Mouse (Mus musculus) neural tube, embryonic 11.5 days (tissue): ENCODE measurements around the gene Exoc1. TPM values are rescaled to one million over a fixed set of nuclear protein-coding genes. Genes with fewer than 3 reads are reported as not detected.
A peak's percentile ranks its signal among the peaks of the same experiment; 100 is the strongest.

ENCODE experiments used
- ATAC-seq: fragments of 200-750 bp; cut with Nextera tagmentation; 2 replicates; pipeline ENCODE4 v1.8.0; 2017; ENCODE audit warnings: moderate number of reproducible peaks, mild to moderate bottlenecking, moderate TSS enrichment, moderate library complexity; ENCODE audit not compliant: insufficient read depth, low FRiP score, low TSS enrichment
- DNase-seq: peaks from one replicate; pipeline ENCODE4 v3.0.0-alpha.2; 2015; ENCODE audit warnings: low spot score
- H3K27ac ChIP-seq: fragments of 300-500 bp; sonication (generic); 2 replicates; pipeline ENCODE4 v1.5.1; 2014; ENCODE audit warnings: low read depth, mild to moderate bottlenecking, low read length
- H3K27me3 ChIP-seq: fragments of 300-500 bp; sonication (generic); 2 replicates; pipeline ENCODE4 v1.6.1; 2014; ENCODE audit warnings: mild to moderate bottlenecking, low read length, mixed read lengths; ENCODE audit not compliant: control insufficient read depth, insufficient read depth
- H3K36me3 ChIP-seq: fragments of 300-500 bp; sonication (generic); 2 replicates; pipeline ENCODE4 v1.6.1; 2014; ENCODE audit warnings: mild to moderate bottlenecking, low read length, moderate library complexity, mixed read lengths; ENCODE audit not compliant: control insufficient read depth, insufficient read depth
- H3K4me1 ChIP-seq: fragments of 300-500 bp; sonication (generic); 2 replicates; pipeline ENCODE4 v1.6.1; 2014; ENCODE audit warnings: low read length, mixed read lengths; ENCODE audit not compliant: control insufficient read depth, insufficient read depth
- H3K4me2 ChIP-seq: fragments of 300-500 bp; sonication (generic); 2 replicates; pipeline ENCODE4 v1.6.1; 2014; ENCODE audit warnings: low read depth, mild to moderate bottlenecking, moderate library complexity
- H3K4me3 ChIP-seq: fragments of 300-500 bp; sonication (generic); 2 replicates; pipeline ENCODE4 v1.5.1; 2014; ENCODE audit warnings: low read depth, low read length
- H3K9ac ChIP-seq: fragments of 300-500 bp; sonication (generic); 2 replicates; pipeline ENCODE4 v1.6.1; 2014; ENCODE audit warnings: mild to moderate bottlenecking, low read length
- H3K9me3 ChIP-seq: fragments of 300-500 bp; sonication (generic); 2 replicates; pipeline ENCODE4 v1.6.1; 2016; ENCODE audit warnings: low read length; ENCODE audit not compliant: control insufficient read depth
- WGBS: fragments of 180-500 bp; shearing (Covaris S2); extraction: QIAGEN DNeasy Blood & Tissue Kit; methylation state at CpG from one replicate; pipeline ENCODE4 v1.1.7; 2014; 5-methylcytosine and 5-hydroxymethylcytosine counted together
- polyA plus RNA-seq: library from polyadenylated mRNA; unstranded; fragments of >200 nt; fragmentation: Nextera tagmentation; extraction: Ambion mirVana; gene quantifications from 2 replicates; pipeline ENCODE4 v1.2.1, GENCODE M21; 2014

The Exoc1 gene
- polyA plus RNA-seq: 51.2 and 54.6 TPM in 2 replicates

DNA sequence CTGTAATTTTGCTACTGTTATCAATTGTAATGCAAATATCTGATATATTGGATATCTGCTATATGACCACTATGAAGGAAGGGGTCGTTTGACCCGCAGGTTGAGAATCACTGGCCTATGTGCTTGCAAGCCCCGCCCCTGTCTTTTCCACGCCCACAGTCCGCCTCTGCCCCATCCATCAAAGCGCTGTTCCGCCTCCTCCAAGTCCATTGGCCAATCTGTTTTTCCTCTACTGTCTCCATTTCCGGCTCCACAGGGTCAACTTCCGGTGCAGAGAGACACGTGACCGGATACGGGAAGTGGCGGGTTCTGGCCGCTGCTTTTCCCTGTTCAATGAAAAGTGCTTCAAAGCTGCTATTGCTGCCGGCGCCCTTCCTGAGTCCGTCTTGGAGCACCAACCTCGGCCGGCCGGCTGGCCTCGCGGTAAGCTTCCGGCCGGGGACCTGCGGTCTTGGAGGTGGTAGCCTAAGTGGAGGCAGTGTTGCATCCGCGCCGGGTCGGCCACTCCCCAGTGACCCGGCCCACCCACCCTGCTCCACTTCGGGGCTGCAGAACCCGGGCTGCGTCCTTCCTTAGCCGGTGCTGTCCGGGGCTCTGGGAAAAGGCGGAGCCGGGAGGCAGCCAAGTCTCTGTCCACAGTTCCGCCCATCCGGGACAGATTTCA, at the start of gene Exoc1:
TSS of gene Exoc1 (plus strand) at position 272 of the 664 bp plus-strand sequence.
- H3K27me3 ChIP-seq: no peaks in the 10 kb centered on the region
- H3K4me3 ChIP-seq: peak within 1 kb of the TSS; percentile 95
- H3K9me3 ChIP-seq: no peaks in the 10 kb centered on the region
- peaks cover 6% of the 10 kb centered on the region; the same call in 1 of the 2 replicates for H3K4me1 ChIP-seq
- H3K36me3 ChIP-seq: no peaks in the 10 kb centered on the region
- peak; percentile 93 for DNase-seq
- WGBS: under 1% methylated on average over 39 of the region's 39 CpGs
- ATAC-seq: peak; percentile 100
- peak within 1 kb of the TSS; percentile 46; the same call in 1 of the 2 replicates for H3K27ac ChIP-seq
- peak within 1 kb of the TSS; percentile 81 for H3K9ac ChIP-seq
- peak within 1 kb of the TSS; percentile 89 for H3K4me2 ChIP-seq

DNA sequence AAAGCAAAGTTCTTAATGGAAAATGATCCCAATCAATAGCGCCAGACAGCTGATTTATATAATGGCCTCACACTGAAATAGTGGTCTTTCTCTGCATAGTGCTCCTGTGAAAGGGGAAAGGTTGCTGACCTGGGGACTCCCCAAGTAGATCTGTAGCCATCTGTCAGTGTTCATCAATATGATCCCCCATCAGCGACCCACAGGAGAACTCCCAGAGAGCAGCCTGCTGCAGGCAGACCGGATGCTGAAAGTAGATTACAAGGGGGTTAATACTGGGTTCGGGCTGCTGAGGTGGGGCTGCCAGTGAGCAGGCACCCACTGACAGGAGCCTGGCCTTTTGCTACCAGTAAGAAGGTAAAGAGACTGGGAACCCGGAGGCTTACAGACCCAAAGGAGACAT, 45.3 kb upstream of the Exoc1 start, which contains the start of gene Gm7271:
TSS of gene Gm7271 (plus strand) at position 230 of the 400 bp plus-strand sequence.
- Histone ChIP-seq H3K4me2 (no peak within 1 kb of the TSS), H3K27me3 (no peaks in the 10 kb centered on the region), H3K36me3 (no peaks in the 10 kb centered on the region), H3K9ac (no peak within 1 kb of the TSS), H3K4me3 (no peak within 1 kb of the TSS), H3K9me3 (no peaks in the 10 kb centered on the region), H3K27ac (no peak within 1 kb of the TSS), H3K4me1 (no peaks in the 10 kb centered on the region)
- 48% methylated on average over 5 of the region's 5 CpGs for WGBS
- ATAC-seq (no peak), DNase-seq (peak; percentile 11)

- DNase-seq (no peak), ATAC-seq (no peak)
- H3K27me3 ChIP-seq: no peaks in the 10 kb centered on the region
- H3K27ac ChIP-seq: no peak overlapping the region
- H3K36me3 ChIP-seq: no peaks in the 10 kb centered on the region
- WGBS: 77% methylated on average over 13 of the region's 13 CpGs
- H3K4me2 ChIP-seq: no peak overlapping the region
- no peak overlapping the region for H3K4me3 ChIP-seq
- no peaks in the 10 kb centered on the region for H3K9me3 ChIP-seq
- H3K9ac ChIP-seq: no peak overlapping the region
- H3K4me1 ChIP-seq: no peaks in the 10 kb centered on the region
Observed at GRCm38 (mm10) chr5:76495126-76495525, 34.0 kb upstream of the Exoc1 start.

DNA sequence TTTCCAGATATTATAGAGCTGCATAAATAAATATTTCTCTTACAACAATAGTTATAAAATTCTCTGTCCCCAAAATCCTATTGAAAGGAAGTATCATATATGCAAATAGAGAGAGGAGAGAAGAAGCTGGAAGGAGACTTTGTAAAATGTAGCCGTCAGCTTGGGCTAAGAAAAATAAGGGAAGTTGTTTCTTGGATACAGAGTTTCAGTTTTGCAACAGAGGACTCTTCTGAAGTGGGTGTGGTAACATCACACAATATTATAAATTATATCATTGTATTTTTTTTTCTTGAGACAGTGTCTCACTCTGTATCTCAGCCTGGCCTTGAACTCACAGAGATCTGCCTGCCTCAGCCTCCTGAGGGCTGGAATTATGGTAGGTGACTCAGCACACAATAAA, 6.7 kb upstream of the Exoc1 start:
- WGBS: 89% methylated on average over 1 of the region's 1 CpGs
- no peaks in the 10 kb centered on the region for H3K36me3 ChIP-seq

DNA sequence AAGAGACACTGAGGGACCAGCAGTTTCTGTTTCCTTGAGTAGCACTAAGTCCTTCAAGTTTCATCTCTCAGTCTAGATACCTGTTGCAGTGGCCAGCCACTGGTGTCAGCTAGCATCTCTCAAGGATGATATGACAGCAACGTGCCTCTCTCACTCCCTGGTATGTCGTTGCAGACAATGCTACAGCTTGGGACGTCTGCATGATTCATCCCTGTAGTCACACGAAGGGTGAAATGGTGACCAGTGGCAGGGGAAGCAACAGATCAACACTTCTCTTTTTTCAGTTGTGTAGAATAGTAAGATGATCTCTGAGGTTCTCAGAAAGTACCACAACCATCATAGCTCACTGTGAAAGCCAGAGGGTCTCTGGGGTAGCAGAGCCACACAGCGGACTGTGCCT, 4.5 kb upstream of the Exoc1 start:
- no peak overlapping the region for H3K4me3 ChIP-seq
- WGBS: 78% methylated on average over 5 of the region's 5 CpGs
- H3K36me3 ChIP-seq: no peaks in the 10 kb centered on the region
- H3K27ac ChIP-seq: no peak overlapping the region
- no peak for DNase-seq
- H3K4me2 ChIP-seq: no peak overlapping the region
- H3K27me3 ChIP-seq: no peaks in the 10 kb centered on the region
- no peaks in the 10 kb centered on the region for H3K4me1 ChIP-seq
- no peak overlapping the region for H3K9ac ChIP-seq
- no peak for ATAC-seq
- H3K9me3 ChIP-seq: no peaks in the 10 kb centered on the region

More for the DNA sequence above, 6.7 kb upstream of the Exoc1 start:
- no peak overlapping the region for H3K9ac ChIP-seq
- H3K4me1 ChIP-seq: no peaks in the 10 kb centered on the region
- no peak overlapping the region for H3K4me3 ChIP-seq
- DNase-seq (no peak), ATAC-seq (no peak)
- H3K27ac ChIP-seq: no peak overlapping the region
- no peak overlapping the region for H3K4me2 ChIP-seq
- H3K9me3 ChIP-seq: no peaks in the 10 kb centered on the region
- H3K27me3 ChIP-seq: no peaks in the 10 kb centered on the region

GRCm38 (mm10) chr5:76525066-76525465, 4.0 kb upstream of the Exoc1 start:
- H3K9me3 ChIP-seq: no peaks in the 10 kb centered on the region
- no peaks in the 10 kb centered on the region for H3K27me3 ChIP-seq
- H3K4me2 ChIP-seq: no peak overlapping the region
- no peak overlapping the region for H3K27ac ChIP-seq
- no peaks in the 10 kb centered on the region for H3K36me3 ChIP-seq
- ATAC-seq (no peak), DNase-seq (no peak)
- no peak overlapping the region for H3K4me3 ChIP-seq
- peaks cover 3% of the 10 kb centered on the region; the same call in 1 of the 2 replicates for H3K4me1 ChIP-seq
- 79% methylated on average over 4 of the region's 4 CpGs for WGBS
- H3K9ac ChIP-seq: no peak overlapping the region

GRCm38 (mm10) chr5:76525829-76526228, 3.3 kb upstream of the Exoc1 start:
- Histone ChIP-seq H3K36me3 (no peaks in the 10 kb centered on the region), H3K9ac (no peak overlapping the region), H3K27ac (no peak overlapping the region), H3K4me2 (no peak overlapping the region), H3K4me3 (no peak overlapping the region), H3K9me3 (no peaks in the 10 kb centered on the region), H3K27me3 (no peaks in the 10 kb centered on the region), H3K4me1 (peaks cover 6% of the 10 kb centered on the region; the same call in 1 of the 2 replicates)
- 49% methylated on average over 2 of the region's 2 CpGs for WGBS
- DNase-seq (no peak), ATAC-seq (no peak)

GRCm38 (mm10) chr5:76529704-76530066, 574 bp downstream of the Exoc1 start:
- no peaks in the 10 kb centered on the region for H3K36me3 ChIP-seq
- H3K4me3 ChIP-seq: peak overlapping the region; percentile 95
- peak overlapping the region; percentile 89 for H3K4me2 ChIP-seq
- peaks cover 6% of the 10 kb centered on the region; the same call in 1 of the 2 replicates for H3K4me1 ChIP-seq
- no peak for DNase-seq
- H3K9me3 ChIP-seq: no peaks in the 10 kb centered on the region
- peak overlapping the region; percentile 81 for H3K9ac ChIP-seq
- H3K27ac ChIP-seq: peak overlapping the region; percentile 46; the same call in 1 of the 2 replicates
- no peaks in the 10 kb centered on the region for H3K27me3 ChIP-seq
- ATAC-seq: no peak
- WGBS: 9% methylated on average over 9 of the region's 9 CpGs

DNA sequence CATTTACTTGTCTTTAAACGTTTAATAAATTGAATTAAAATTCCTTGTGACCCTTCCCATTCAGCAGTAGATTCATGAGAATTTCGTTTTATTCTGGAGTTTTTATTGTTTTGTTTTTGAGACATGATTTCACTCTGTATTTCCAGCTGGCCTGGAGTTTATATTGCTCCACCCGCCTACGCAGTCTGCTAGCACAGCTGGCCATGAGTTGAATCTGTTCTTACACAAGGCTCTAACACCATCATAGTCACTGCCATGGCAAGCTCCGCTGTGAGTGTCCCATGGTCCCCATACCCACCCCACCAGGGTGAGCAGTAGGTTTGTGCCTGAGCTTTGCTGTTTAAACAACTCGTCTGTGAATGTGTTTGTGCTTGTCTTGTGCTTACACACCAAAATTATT, 4.1 kb downstream of the Exoc1 start:
- H3K4me1 ChIP-seq: peaks cover 6% of the 10 kb centered on the region; the same call in 1 of the 2 replicates
- no peak overlapping the region for H3K4me2 ChIP-seq
- no peaks in the 10 kb centered on the region for H3K36me3 ChIP-seq
- ATAC-seq (no peak), DNase-seq (no peak)
- H3K27ac ChIP-seq: no peak overlapping the region
- no peaks in the 10 kb centered on the region for H3K27me3 ChIP-seq
- no peak overlapping the region for H3K4me3 ChIP-seq
- 84% methylated on average over 6 of the region's 6 CpGs for WGBS
- H3K9me3 ChIP-seq: no peaks in the 10 kb centered on the region
- H3K9ac ChIP-seq: no peak overlapping the region
